Mouse (Mus musculus): ENCODE results near the gene Coro2a.

GRCm38 (mm10) chr4:46632465-46632864 is 30.5 kb upstream of the Coro2a start:
- TF ChIP-seq MAFK (IDR thresholded peaks at IDR 0.05; ENCODE audit: insufficient read depth, low read depth, low read length) (no peak), CHD2 (IDR thresholded peaks at IDR 0.05; ENCODE audit: low read depth, low read length) (no peak), ZC3H11A (IDR thresholded peaks at IDR 0.05; ENCODE audit: borderline replicate concordance, low read depth, low read length) (no peak), HCFC1 (IDR thresholded peaks at IDR 0.05; ENCODE audit: borderline replicate concordance, insufficient read depth, low read length) (no peak)

Data from ES-E14 (cell line).